8 mouse cellular contexts compared by ENCODE assay signal in genomic region chr2:181410760-181411473, GRCm38 (mm10). TPM values are rescaled to one million over a fixed set of nuclear protein-coding genes. Genes with fewer than 3 reads are reported as not detected.
DNase-seq lines count a peak whose midpoint lies in the region; ATAC-seq and TF ChIP-seq lines count a peak whose summit lies in the region.
"Had no signal": no experiment of that assay in that cellular context is flagged by ENCODE, and none has a peak within 500 bp of the region (broad histone marks: within the 10 kb centered on the region; RNA-seq: fewer than 3 reads in every experiment).

No protein-coding gene starts in this region.

- ATAC-seq in Patski = peak; percentile 60

- H3K27me3 ChIP-seq in Patski = no peaks in the 10 kb centered on the region
- H3K27me3 ChIP-seq: limb, embryonic 15.5 days had no signal

- no peak overlapping the region for H3K4me3 ChIP-seq in gastrocnemius, adult 2 months
- H3K4me3 ChIP-seq: limb, embryonic 15.5 days had no signal

- peak; percentile 97 for TF ChIP-seq CTCF in Patski (IDR thresholded peaks at IDR 0.05)
- peak; percentile 87 for TF ChIP-seq CTCF in gastrocnemius, adult 2 months (IDR thresholded peaks at IDR 0.05)

- intact Hi-C loops in gastrocnemius, adult 2 months (cut with DNase I) = loop anchor here (1.0 to 5.0 kb wide), 4 partner anchors 46 to 171 kb away; partner anchors contain the start of genes Tpd52l2, Uckl1 and Zbtb46
- intact Hi-C loops in left cerebral cortex, postnatal 14 days (cut with DNase I) = loop anchor here (5.0 kb wide), 2 partner anchors 46 to 86 kb away; partner anchors contain the start of genes Tpd52l2 and Zbtb46

- CTCF ChIA-PET in Patski (lab: Charles Lee) = interaction anchor here (0.8 to 3.7 kb wide), 24 partner anchors 9 to 189 kb away, joined by 3 to 44 read pairs (median 5); partner anchors contain the start of genes Abhd16b and Tpd52l2

- POLR2A ChIA-PET in Patski (lab: Charles Lee) = interaction anchor here (1.0 to 2.4 kb wide), 3 partner anchors 20 to 107 kb away, joined by 3 to 7 read pairs (median 3); partner anchors contain the start of gene Tpd52l2

- DNase-seq in Patski (ENCODE audit: low read depth, low spot score) = no peak
- DNase-seq in cerebellum, adult 8-10 months = peak; percentile 62
- peak; percentile 78 for DNase-seq in gastrocnemius, adult 2 months
- DNase-seq in induced T-regulatory cell, adult 2 months (ENCODE audit: low read depth) = peak; percentile 88
- peak; percentile 45 to 72 for DNase-seq in left cerebral cortex, postnatal 14 days (ENCODE audit: low spot score in 2 of 2)
- DNase-seq in mesoderm, embryonic 11.5 days (ENCODE audit: low read depth, low spot score) = peak; percentile 71
- peak; percentile 67 for DNase-seq in right cerebral cortex, postnatal 14 days

- in situ Hi-C loops in Patski (cut with MboI; ENCODE audit: low pct_unique_long_range_greater_than_20kb) = no loop called here

- H3K27ac ChIP-seq in gastrocnemius, adult 2 months = no peak overlapping the region
- H3K27ac ChIP-seq: limb, embryonic 15.5 days had no signal

RNA-seq across cellular contexts. Expression of gene Lime1, which starts 31.0 kb away (rescaled TPM):
- polyA plus RNA-seq in Patski (2021) = 22.7 TPM
- total RNA-seq in gastrocnemius, adult 2 months (2021) = 1 to 10 TPM; 5.8 to 6.2 TPM
- 10 to 100 TPM; 31.3 to 35.1 TPM for total RNA-seq in left cerebral cortex, postnatal 14 days (2021)

RNA-seq across cellular contexts. Expression of gene Arfrp1, which starts 45.7 kb away (rescaled TPM):
- polyA plus RNA-seq in Patski (2021) = 44.8 TPM
- 10 to 100 TPM; 23.6 to 30.8 TPM for total RNA-seq in gastrocnemius, adult 2 months (2021)
- total RNA-seq in left cerebral cortex, postnatal 14 days (2021) = 10 to 100 TPM; 36.4 to 42.5 TPM

RNA-seq across cellular contexts. Expression of gene Zgpat, which starts 46.2 kb away (rescaled TPM):
- 41.8 TPM for polyA plus RNA-seq in Patski (2021)
- total RNA-seq in gastrocnemius, adult 2 months (2021) = 10 to 100 TPM; 13.7 to 14.8 TPM
- 10 to 100 TPM; 62.1 to 63.3 TPM for total RNA-seq in left cerebral cortex, postnatal 14 days (2021)

RNA-seq across cellular contexts. Expression of gene Zbtb46, which starts 48.3 kb away (rescaled TPM):
- polyA plus RNA-seq in Patski (2021) = 9.4 TPM
- 1 to 10 TPM; 4.9 to 6.7 TPM for total RNA-seq in gastrocnemius, adult 2 months (2021)
- total RNA-seq in left cerebral cortex, postnatal 14 days (2021) = 10 to 100 TPM; 14.3 to 16.9 TPM

Comparison
In these comparisons a context has a peak if more than half of its experiments do, and no peak if none do; other contexts are left out.
1. RNA of gene Lime1, which starts 31.0 kb away (total RNA-seq): 31.3 to 35.1 TPM in left cerebral cortex, postnatal 14 days; 5.8 to 6.2 TPM in gastrocnemius, adult 2 months; every median in the first group is over 4 times any median in the second.